Mouse (Mus musculus) natural killer cell, adult 2 months (primary cell): Measurements from ENCODE around the gene Atg4b.
"Not testable (repeated sequence)": the region's sequence is repeated elsewhere in the genome, so short reads cannot be mapped to it uniquely, and the experiment has no call there.

ENCODE experiments used
- DNase-seq, 2 experiments: peaks; one replicate each; pipeline ENCODE4 v3.0.0; 2022; ENCODE audit warnings: low spot score in 2 of 2

The Atg4b gene

DNA sequence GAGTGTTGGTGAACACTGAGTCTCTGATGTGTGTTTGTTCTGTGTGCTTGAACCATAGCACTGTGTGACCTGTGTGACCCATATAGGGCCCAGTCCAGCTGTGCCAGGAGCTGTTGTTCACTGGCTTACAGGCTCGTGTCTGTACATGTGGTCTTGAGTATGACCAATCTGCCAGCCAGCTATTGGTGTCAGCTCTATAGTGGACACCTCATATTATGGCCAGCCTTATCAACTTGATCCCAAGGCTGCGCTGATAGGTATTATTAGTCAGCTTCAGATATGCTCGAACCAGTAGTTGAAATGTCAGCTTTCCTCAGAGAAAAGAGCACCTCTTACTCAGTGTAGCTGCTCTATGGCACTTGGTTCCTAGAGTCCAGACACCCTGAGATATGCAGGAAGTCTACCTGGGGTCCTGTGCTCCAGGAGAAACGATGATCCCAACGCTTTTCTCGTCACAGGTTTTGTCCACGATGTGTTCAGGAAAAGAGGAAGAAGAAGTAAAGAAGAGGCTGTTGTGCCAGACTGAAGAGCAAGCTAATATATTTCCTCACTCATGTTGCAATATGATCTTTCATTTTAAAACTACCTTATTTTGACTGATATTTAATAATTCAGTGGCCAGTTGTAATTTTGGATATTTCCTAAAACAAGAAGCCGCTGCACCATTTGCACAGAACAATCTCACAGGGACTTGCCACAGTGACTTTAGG is 66.7 kb downstream of the Atg4b start:
- DNase-seq: no peak

DNA sequence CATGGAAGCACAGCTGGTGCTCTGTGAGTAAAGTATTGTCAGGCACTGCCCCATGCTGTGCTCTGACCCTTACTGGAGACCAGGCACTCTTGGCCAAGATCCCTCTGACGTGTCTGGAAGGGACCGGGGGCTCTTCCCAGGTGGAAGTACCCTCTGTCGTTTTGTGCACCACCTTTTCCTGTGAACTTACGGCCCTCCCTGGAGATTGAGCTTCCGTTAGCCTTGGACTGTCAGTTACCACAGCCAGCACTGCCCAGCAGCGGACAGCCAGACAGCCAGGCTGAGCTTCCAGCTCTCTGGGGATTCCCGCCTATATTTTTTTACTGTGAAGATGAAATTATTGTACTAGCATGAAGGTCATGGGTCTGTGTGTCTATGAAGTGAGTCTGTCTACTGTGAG is 67.4 kb downstream of the Atg4b start:
- DNase-seq: no peak

DNA sequence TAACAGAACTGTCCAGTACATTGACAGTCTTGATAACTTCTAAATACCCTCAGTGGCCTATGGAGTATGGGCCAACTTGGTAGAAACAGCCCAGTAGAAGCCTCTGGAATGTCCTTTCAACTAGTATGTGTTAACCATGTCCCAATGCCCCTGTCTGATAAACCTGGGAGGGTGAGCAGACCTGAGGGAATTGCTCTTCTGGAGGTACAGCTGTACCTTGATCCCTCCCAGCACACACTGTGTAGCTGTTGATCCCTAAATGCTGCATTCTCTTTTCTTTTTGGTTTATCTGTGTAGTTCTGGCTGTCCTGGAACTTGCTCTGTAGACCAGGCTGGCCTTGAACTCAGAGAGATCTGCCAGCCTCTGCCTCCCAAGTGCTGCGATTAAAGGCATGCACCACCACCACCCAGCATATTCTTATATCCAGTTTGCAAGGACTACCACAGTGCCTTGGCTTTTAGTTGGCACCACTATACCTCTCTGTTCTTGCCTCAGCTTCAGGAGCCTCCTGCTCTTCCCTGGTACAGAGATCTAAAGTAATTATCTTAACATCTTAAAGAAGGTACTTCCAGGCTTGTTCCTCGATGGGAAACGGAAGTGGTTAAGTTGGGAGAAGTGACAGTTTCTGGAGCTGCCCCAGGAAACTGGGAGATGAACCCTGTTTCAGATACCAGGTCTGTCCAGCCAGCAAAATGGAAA is 72.6 kb downstream of the Atg4b start:
- DNase-seq: no peak

DNA sequence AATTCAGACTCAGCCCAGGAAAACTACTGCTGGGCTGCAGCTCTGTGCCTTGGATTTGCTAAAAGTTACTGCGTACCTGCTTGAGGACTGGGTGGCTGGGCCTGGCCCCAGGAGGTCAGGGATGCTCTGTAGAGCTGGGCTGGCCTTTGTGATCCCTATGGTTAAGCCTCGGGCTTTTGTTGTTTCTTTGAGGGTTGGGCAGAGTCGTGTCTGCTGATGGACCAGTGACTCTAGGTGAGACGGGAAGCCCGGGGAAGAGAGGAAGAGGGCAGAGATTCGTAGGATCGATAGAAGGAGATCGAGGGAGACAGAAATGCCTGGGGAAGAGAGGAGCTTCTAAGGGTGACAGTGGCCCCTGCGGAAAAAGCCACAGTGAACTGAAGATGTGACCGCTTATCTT is 73.3 kb downstream of the Atg4b start, which contains the start of gene D2hgdh:
Gene D2hgdh (plus strand): TSS at position 301 of the 400 bp plus-strand sequence.
- DNase-seq: no peak

DNA sequence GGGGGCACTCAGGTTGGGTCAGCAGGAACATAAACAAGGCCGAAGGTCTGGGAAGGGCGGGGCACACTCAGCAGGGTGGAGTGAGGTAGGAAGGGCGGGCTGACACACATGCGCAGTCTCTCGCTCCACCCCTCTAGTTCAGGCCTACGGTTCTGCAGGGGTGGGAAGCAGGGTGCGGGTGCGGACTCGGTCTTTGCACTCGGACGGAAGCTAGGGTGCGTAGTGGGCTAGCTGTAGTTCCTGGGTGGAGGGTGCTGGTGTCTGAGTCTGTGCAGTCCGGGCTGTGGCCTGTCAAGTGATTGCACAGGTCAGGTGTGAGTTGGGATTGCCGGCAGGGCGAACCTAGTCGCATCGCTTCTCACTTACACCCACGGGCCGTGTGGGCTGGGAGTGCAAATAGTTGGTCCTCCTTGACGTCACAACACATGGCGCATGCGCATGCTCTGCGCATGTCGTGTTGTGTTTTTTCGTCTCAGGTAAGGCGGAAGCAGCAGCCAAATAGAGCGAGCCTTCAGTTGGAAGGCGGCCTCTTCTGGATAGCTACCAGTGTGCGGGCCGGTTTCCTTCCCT is 73.9 kb downstream of the Atg4b start:
- peak; percentile 95 to 96 for DNase-seq

DNA sequence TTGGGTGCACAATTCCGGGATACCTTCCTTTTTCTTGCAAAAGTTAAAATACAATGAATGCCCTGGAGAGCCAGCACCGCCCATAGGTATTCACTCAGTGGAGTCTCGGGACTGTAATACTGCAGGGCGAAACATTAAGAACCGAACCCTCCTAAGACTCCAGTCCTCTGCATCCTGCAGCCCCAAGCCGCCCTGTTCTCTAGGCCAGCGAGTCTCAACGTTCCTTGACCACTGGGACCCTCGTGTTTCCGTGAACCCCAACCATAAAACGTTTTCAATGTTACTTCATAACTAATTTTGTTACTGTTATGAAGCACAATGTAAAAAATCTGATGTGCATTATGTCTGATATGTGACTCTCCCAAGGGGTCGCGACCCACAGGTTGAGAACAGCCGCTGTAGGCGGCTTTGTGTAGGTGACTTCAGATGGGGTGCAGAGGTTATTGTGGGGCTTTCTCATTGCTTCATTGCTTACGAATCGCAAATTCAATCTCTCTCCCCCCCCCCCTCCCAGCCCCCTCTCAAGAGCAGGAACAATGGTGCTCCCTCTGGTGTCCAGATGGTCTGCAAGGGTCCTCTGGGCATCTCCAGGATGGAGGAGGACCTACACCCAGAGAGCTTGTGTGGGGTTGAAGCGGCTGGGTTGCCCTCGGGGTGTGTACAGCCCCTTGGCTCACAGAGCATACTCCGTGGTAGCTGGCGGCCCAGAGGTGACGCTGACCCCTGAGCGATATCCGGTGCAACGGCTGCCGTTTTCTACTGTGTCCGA is 74.7 kb downstream of the Atg4b start:
- peak in 1 of 2 experiments; percentile 21 for DNase-seq

DNA sequence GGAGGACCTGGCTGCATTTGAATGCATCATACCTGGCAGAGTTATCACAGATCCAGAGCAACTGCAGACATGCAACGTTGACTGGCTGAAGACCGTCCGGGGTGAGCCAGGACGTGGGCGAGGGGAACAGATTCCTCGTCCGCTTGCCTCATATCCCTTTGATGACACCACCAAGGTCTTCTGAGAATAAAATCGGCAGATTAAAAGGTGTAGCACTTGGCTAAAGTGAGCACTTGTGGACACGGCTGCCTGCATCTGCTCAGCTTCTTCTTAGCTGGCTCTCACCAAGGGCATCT is 75.2 kb downstream of the Atg4b start:
- DNase-seq: no peak

DNA sequence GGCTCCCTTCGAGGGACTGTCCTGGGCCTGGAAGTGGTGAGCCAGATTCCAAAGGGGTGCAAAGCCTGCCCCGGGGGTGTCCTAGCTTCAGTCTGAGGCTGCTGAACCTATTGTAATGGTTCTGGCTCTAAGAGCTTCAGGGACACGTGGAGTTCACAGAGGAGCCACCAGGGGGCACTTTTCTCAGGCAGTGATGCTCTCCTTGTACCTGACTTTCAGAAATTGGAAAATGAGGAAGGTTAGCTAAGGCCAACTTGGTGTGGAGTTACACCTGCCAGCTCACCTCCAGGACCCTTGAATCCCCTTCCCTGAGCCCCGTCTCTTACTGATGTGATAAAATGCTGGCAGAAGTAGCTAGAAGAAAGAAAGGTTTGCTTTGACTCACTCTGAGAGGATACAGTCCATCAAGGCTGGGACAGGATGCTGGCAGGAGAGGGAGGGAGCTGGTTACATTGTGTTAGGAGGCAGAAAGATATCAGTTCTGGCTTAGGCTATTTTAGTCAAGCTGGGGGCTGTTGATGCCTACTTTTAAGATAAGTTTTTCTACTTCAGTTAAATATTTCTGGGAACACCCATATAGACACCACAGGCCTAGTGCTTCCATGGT is 81.6 kb downstream of the Atg4b start:
- DNase-seq: not testable (repeated sequence)

DNA sequence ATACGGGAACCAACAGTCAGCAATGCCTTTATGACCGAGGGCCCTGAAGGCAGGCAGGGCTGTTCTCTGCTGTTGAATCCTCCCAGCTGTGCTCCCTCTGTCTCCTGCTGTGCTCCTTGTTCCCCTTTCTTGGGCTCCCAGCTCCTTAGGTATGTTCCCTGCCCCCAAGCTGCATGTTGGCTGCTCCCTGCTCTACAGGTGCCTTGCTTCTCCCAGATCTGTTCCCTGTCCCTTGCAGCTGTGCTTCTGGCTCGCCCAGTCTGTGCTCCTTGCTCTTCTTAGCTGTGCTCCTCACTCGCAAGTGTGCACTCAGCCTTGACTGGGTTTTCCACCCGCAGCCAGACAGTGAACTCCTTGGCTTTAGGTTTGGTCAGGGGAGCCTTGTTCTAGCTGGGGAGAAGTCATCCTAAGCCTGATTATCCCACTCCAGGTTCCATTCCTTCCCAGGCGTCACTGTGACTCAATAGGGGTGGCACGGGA is 83.4 kb downstream of the Atg4b start:
- no peak for DNase-seq

DNA sequence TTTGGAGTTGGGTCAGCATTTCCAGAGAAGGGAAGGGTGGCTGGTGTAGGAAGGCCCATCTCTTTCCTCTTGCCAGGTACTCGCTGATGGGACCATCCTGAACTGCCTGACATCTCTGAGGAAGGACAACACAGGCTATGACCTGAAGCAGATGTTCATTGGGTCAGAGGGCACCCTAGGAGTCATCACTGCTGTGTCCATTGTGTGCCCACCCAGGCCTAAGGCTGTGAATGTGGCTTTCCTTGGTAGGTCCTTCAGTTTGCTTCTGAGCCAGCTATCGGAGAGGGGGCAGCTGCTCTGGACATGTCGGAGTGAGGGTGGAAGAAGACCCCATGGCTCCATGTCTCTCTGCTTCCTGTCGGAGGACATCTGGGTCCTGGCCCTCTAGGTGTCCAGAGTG is 83.9 kb downstream of the Atg4b start:
- no peak for DNase-seq

DNA sequence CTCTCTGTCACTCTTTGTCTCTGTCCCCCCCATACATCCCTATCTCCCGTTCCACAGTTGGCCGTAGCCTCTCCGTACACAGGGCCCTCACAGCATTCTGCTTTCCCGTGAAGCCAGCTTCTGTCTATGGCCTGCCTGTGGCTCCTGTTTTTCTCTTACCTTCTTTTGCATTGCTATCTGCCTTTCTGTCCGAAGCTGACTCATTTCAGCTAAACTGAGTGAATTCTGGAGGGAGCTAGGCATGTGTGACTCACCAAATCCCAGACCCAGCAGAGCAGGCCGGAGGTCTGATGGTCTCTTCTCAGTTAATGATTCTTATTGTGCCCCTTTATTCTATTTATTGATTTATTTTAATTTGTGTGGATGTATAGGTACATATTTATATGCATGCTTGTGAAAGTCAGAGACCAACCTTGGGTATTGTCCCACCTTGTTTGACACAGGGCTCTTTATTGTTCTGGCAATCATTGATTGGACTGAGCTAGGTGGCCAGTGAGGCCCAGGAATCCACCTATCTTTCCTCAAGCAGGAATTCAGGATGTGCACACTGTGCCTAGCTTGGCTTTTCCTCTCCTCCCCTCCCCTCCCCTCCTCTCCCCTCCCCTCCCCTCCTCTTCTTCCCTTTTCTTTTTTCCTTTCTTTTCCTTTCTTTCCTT is 84.7 kb downstream of the Atg4b start:
- DNase-seq: no peak

DNA sequence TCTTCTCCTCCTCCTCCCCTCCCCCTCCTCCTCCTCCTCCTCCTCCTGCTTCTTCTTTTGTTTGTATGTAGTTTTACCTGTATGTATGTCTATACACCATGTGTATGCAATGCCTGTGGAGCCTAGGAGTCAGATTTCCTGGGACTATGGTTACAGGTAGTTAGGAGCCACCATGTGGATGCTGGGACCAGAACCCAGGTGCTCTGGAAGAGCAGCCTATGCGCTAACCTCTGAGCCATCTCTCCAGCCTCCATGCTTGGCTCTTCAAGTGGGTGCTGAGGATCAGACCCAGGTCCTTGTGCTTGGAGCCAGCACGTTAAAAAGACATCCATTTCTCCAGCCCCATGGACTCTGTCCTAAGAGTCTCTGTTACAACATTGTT is 85.2 kb downstream of the Atg4b start:
- DNase-seq: no peak

DNA sequence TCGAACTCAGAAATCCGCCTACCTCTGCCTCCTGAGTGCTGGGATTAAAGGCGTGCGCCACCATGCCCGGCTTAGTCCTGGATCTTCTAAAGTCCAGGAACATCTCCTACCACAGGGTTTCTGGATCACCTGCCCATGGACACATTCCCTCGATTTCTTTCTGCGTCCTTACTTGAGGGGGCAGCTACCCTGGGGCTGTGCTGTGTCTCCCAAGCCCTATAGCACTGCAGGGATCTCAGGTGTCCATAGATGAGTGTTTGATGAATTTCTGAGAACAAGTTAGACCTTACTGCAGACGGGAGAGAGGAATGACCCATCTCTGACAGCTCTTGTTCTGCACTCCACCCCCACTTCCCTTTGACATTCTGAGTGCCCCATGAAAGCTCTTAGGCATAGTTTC is 86.0 kb downstream of the Atg4b start:
- no peak for DNase-seq

DNA sequence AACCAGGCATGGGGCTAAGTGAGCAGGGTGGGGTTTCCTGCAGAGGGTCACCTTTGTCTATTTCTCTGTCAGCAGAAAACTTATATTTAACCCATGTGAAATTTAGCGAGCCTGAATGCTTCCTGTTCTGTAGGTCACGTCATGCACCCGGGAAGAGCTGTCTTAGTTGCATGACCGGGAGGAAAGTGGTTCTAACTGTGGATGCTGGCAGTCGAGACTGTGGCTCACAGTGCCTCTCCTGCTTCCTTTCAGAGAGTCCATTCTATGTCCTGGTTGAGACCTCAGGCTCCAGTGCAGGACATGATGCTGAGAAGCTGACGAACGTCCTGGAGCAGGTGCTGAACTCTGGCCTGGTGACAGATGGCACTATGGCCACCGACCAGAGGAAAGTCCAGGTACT is 87.3 kb downstream of the Atg4b start:
- not testable (repeated sequence) for DNase-seq
